Mouse (Mus musculus) embryonic facial prominence, embryonic 11.5 days (tissue): Measurements from ENCODE around the gene Ube2g2. TPM values are rescaled to one million over a fixed set of nuclear protein-coding genes. Genes with fewer than 3 reads are reported as not detected.

Source experiments
- ATAC-seq: fragments of 200-750 bp; cut with Nextera tagmentation; replicated peaks from 2 replicates; pipeline ENCODE4 v1.8.0; 2017; ENCODE audit warnings: low read depth; ENCODE audit not compliant: insufficient number of reproducible peaks, low FRiP score, low TSS enrichment
- DNase-seq: peaks from one replicate; pipeline ENCODE4 v3.0.0-alpha.2; 2015; ENCODE audit warnings: low spot score
- H3K27ac ChIP-seq: fragments of 300-500 bp; sonication (generic); replicated peaks from 2 replicates; pipeline ENCODE4 v1.5.1; 2014; ENCODE audit warnings: mild to moderate bottlenecking, low read depth, low read length, control low read depth
- H3K27me3 ChIP-seq: fragments of 300-500 bp; sonication (generic); 2 replicates; pipeline ENCODE4 v1.6.1; 2014; ENCODE audit warnings: mild to moderate bottlenecking, low read length, moderate library complexity, mixed read lengths; ENCODE audit not compliant: control insufficient read depth, insufficient read depth
- H3K36me3 ChIP-seq: fragments of 300-500 bp; sonication (generic); replicated peaks from 2 replicates; pipeline ENCODE4 v1.6.1; 2014; ENCODE audit warnings: low read depth, mild to moderate bottlenecking, low read length, moderate library complexity, mixed read lengths; ENCODE audit not compliant: control insufficient read depth, insufficient read depth
- H3K4me1 ChIP-seq: fragments of 300-500 bp; sonication (generic); 2 replicates; pipeline ENCODE4 v1.6.1; 2014; ENCODE audit warnings: low read length, mixed read lengths; ENCODE audit not compliant: control insufficient read depth, insufficient read depth
- H3K4me2 ChIP-seq: fragments of 300-500 bp; sonication (generic); 2 replicates; pipeline ENCODE4 v1.6.1; 2014; ENCODE audit warnings: low read depth, mild to moderate bottlenecking, control low read depth, low read length, moderate library complexity
- H3K4me3 ChIP-seq: fragments of 300-500 bp; sonication (generic); 2 replicates; pipeline ENCODE4 v1.5.1; 2014; ENCODE audit warnings: low read depth, low read length, control low read depth
- H3K9ac ChIP-seq: fragments of 300-500 bp; sonication (generic); replicated peaks from 2 replicates; pipeline ENCODE4 v1.6.1; 2014; ENCODE audit warnings: mild to moderate bottlenecking, control low read depth, low read length
- H3K9me3 ChIP-seq: fragments of 300-500 bp; sonication (generic); replicated peaks from 2 replicates; pipeline ENCODE4 v1.6.1; 2016; ENCODE audit warnings: mild to moderate bottlenecking, low read length, inconsistent platforms, mixed read lengths; ENCODE audit not compliant: control insufficient read depth
- WGBS: fragments of 180-500 bp; shearing (Covaris S2); extraction: QIAGEN DNeasy Blood & Tissue Kit; methylation state at CpG from one replicate; pipeline ENCODE4 v1.1.7; 2014; 5-methylcytosine and 5-hydroxymethylcytosine counted together
- polyA plus RNA-seq: library from polyadenylated mRNA; unstranded; fragments of >200 nt; fragmentation: Nextera tagmentation; extraction: Ambion mirVana; gene quantifications from 2 replicates; pipeline ENCODE4 v1.2.1, GENCODE M21; 2014

Ube2g2 gene
- polyA plus RNA-seq, 1 experiment from 2014 or later = 41.2 TPM

DNA sequence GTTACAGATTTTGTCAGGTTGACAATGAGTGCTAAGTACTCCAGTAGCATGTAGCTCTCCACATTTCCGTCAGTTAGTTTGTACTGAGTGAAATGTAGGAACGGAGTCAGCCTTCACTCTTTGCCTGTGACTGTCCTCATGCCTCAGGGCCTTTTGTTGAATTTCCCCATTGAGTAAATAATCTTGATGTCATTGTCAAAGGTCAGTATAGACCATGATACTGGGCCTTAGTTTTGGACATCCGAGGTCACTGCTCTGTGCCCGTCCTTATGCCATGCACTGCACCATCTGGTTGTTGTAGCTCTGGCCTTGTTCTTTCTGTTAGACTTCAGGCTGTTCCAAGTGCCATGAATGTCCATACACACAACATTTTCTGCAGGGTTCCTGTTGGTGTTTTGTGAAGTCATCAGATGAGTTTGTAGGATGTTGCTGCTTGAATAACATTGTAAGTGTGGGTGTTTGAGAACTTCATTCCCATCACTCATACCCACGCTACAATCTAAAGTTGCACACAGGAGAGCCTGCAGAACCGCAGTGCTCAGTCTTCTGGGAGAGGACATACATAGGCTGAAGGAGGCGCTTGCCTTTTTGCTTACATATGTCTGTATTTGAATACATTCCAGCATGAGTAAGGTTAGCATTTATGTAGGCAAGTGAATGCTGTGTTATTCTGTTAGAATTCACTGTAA is 14.3 kb downstream of the Ube2g2 start:
- Histone ChIP-seq H3K9me3 (no peaks in the 10 kb centered on the region), H3K9ac (no peak overlapping the region), H3K27ac (no peak overlapping the region), H3K4me2 (no peak overlapping the region), H3K4me1 (no peaks in the 10 kb centered on the region), H3K36me3 (peaks cover 5% of the 10 kb centered on the region; the same call in 1 of the 2 replicates), H3K4me3 (no peak overlapping the region), H3K27me3 (no peaks in the 10 kb centered on the region)
- no peak for ATAC-seq
- DNase-seq = no peak
- WGBS = 85% methylated on average over 7 of the region's 7 CpGs

DNA sequence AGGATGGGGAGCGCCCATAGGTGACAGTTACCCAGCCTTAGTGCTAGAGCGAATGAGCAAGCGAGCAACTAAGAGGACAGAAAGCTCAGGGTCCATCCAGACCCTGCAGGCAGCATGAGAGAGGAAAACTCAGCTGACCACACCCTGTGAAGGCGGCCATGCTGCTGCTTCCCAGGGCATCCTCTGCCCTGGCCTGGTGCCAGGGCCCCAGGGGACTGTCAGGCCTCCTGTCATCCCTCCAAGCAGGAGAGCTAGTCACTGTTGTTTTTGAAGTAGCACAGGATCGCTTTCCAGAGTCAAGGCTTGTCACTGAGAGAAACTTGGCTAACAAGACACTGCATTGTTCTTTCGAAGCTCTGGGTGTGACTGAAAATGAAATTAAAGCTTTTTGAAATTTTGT is 16.9 kb downstream of the Ube2g2 start:
- Histone ChIP-seq H3K36me3 (peaks cover 3% of the 10 kb centered on the region), H3K27ac (no peak overlapping the region), H3K4me1 (no peaks in the 10 kb centered on the region), H3K9me3 (no peaks in the 10 kb centered on the region), H3K27me3 (no peaks in the 10 kb centered on the region), H3K4me3 (no peak overlapping the region), H3K4me2 (no peak overlapping the region), H3K9ac (no peak overlapping the region)
- DNase-seq (no peak), ATAC-seq (no peak)
- WGBS = 83% methylated on average over 6 of the region's 6 CpGs

DNA sequence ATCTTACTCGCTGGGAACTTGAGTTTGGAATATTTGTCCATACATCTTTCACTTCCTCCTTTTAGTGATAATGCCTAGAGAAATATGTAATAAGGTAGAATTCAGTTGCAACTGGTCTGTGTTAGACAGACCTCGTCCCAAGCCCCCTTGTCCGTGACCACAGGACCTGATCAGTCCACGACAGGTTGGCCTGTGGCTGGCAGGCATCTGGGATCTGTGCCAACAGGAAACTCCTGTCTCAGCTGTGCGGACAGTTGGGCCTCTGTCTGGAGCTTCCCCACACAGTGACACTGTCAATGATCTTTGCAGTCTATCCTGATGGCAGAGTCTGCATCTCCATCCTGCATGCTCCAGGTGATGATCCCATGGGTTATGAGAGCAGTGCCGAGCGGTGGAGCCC is 21.1 kb downstream of the Ube2g2 start:
- 89% methylated on average over 7 of the region's 7 CpGs for WGBS
- no peak overlapping the region for H3K9ac ChIP-seq
- ATAC-seq (no peak), DNase-seq (no peak)
- H3K9me3 ChIP-seq = no peaks in the 10 kb centered on the region
- no peak overlapping the region for H3K27ac ChIP-seq
- H3K4me1 ChIP-seq = no peaks in the 10 kb centered on the region
- H3K4me2 ChIP-seq = no peak overlapping the region
- H3K4me3 ChIP-seq = no peak overlapping the region
- H3K27me3 ChIP-seq = no peaks in the 10 kb centered on the region
- peaks cover 6% of the 10 kb centered on the region for H3K36me3 ChIP-seq

DNA sequence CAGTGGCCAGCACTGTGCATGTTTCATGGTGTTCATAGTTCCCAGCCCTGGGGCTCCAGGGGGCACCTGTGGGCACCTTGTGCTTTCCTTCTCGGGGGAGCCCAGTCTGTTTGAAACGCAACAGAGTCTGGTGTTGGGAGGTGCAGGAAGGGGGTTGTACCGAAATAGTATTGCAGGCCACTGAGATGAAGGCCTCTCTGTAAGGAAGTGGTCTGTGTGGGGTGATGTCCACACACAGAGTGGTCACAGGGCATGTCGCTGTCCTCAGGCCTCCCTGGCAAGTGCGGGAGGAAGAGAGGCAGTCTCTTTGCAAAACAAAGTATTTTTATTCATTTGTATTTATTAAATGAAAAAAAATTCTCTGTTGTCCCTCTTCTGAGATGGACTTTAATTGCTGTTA is 23.5 kb downstream of the Ube2g2 start:
- no peak overlapping the region for H3K9ac ChIP-seq
- 92% methylated on average over 5 of the region's 5 CpGs for whole genome bisulfite sequencing
- no peak overlapping the region for H3K27ac ChIP-seq
- no peak overlapping the region for H3K4me2 ChIP-seq
- ATAC-seq = no peak
- H3K27me3 ChIP-seq = no peaks in the 10 kb centered on the region
- no peak for DNase-seq
- H3K9me3 ChIP-seq = no peaks in the 10 kb centered on the region
- H3K36me3 ChIP-seq = peaks cover 6% of the 10 kb centered on the region
- H3K4me3 ChIP-seq = no peak overlapping the region
- no peaks in the 10 kb centered on the region for H3K4me1 ChIP-seq

DNA sequence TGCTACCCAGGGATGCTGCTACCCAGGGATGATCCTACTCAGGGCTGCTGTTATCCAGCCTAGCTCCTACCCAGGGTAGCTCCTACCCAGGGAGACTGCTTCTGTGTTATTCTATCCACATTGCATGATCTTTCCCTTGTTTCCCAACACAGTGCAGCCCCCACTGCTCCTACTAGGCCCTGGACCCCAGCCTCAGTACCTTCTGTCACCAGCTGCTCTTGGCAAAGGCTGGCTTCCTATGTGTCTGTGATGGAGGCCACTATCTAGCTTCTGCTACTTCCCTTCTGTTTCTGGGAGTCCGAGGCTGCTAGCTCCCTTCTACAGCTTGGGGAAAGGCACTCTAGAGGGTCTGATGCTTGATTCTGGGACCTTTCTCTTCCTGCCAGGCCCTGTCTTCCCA is 25.4 kb downstream of the Ube2g2 start:
- no peak overlapping the region for H3K4me2 ChIP-seq
- H3K36me3 ChIP-seq = peaks cover 6% of the 10 kb centered on the region
- H3K27me3 ChIP-seq = no peaks in the 10 kb centered on the region
- H3K9me3 ChIP-seq = no peaks in the 10 kb centered on the region
- no peaks in the 10 kb centered on the region for H3K4me1 ChIP-seq
- WGBS = 89% methylated on average over 1 of the region's 1 CpGs
- no peak for DNase-seq
- no peak for ATAC-seq
- H3K27ac ChIP-seq = no peak overlapping the region
- no peak overlapping the region for H3K9ac ChIP-seq
- no peak overlapping the region for H3K4me3 ChIP-seq

DNA sequence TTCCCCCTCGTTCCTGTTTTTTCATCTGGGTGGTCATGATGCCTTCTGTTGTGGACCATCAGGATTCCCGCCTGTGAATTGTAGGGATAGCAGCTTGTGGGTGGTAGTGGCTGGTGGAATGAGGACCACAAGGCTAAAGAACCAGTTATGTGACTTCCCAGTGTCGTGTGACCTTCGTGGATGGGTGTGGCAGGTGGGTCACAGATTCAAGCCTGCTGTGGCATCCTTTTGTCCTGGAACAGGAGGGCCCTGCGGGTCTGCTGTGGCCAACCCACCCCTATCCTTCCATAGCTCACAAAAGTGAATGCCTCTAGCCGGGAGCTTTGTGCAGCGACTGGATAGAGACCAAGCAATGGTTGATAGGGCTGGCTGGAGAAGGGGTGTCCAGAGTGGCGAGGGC is 25.8 kb downstream of the Ube2g2 start:
- ATAC-seq (no peak), DNase-seq (no peak)
- Histone ChIP-seq H3K9me3 (no peaks in the 10 kb centered on the region), H3K4me2 (no peak overlapping the region), H3K27ac (no peak overlapping the region), H3K27me3 (no peaks in the 10 kb centered on the region), H3K36me3 (peaks cover 6% of the 10 kb centered on the region), H3K4me3 (no peak overlapping the region), H3K9ac (no peak overlapping the region), H3K4me1 (no peaks in the 10 kb centered on the region)
- WGBS = 79% methylated on average over 8 of the region's 8 CpGs

DNA sequence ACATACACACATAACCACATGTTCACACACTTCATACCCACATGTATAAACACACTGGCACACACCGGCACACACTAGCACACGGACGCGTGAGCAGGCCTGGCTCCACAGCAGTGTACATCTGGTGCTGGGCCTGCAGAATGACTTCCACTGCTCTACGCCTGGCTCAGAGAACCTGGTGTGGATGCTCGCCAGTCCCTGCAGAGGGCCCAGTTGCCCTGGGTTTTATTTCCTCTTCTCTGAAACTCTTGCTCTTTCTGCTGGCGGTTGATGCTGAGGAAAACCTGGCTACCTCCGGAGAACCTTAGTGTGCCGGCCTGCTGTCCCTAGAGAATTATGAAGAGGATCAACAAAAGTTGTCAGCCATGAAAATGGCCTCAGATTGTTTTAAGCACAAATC is 30.0 kb downstream of the Ube2g2 start:
- ATAC-seq = no peak

DNA sequence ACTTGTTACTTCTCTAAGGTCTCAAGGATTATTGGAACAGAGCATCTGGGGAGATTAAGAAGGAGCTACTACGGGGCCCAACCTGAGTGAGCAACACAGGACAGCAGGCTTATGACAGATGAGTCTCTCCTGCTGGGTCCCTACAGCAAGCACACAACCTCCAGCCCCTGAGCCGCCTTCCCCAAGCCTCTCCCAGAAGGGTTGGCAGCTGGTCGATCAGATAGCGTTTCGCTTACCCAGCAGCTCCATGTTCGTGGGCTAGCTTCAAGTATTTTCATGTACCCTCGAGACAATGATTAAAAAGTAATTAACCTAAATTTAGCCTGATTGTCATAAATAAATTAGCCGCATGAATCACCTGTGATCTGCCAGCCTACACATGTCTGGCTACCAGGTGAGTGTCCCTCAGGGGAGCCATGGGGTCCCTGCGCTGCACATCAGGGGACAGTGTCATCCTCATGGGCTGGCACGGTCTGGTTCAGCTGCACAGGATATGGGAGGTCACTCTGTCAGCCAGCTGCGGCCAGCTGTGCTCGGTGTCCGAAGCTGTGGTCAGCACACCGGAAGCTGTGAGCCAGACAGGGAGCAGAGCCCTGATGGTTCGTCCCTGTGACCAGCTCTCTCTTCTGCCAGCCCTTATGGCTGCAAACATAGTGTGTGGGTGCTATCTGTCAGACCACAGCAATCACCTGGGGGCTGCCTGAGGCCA is 36.4 kb downstream of the Ube2g2 start:
- no peak overlapping the region for H3K4me3 ChIP-seq
- H3K36me3 ChIP-seq = no peaks in the 10 kb centered on the region
- 72% methylated on average over 15 of the region's 15 CpGs for WGBS
- no peak overlapping the region for H3K27ac ChIP-seq
- no peaks in the 10 kb centered on the region for H3K4me1 ChIP-seq
- H3K27me3 ChIP-seq = no peaks in the 10 kb centered on the region
- DNase-seq (no peak), ATAC-seq (0 out of 2 replicates have a peak, but pooled peaks have one; percentile 23)
- no peaks in the 10 kb centered on the region for H3K9me3 ChIP-seq
- H3K4me2 ChIP-seq = no peak overlapping the region
- no peak overlapping the region for H3K9ac ChIP-seq

More for the DNA sequence above, 30.0 kb downstream of the Ube2g2 start:
- Histone ChIP-seq H3K36me3 (no peaks in the 10 kb centered on the region), H3K4me3 (no peak overlapping the region), H3K4me2 (no peak overlapping the region), H3K9me3 (no peaks in the 10 kb centered on the region), H3K27me3 (no peaks in the 10 kb centered on the region), H3K9ac (no peak overlapping the region), H3K27ac (no peak overlapping the region), H3K4me1 (no peaks in the 10 kb centered on the region)
- no peak for DNase-seq
- WGBS = 86% methylated on average over 9 of the region's 9 CpGs
